Mouse (Mus musculus) kidney, postnatal 14 days (tissue): ENCODE data around the gene Svop.

ENCODE experiments used
- DNase-seq: peaks from one replicate; pipeline ENCODE4 v3.0.0; 2022; ENCODE audit warnings: mixed read lengths

The Svop gene

DNA sequence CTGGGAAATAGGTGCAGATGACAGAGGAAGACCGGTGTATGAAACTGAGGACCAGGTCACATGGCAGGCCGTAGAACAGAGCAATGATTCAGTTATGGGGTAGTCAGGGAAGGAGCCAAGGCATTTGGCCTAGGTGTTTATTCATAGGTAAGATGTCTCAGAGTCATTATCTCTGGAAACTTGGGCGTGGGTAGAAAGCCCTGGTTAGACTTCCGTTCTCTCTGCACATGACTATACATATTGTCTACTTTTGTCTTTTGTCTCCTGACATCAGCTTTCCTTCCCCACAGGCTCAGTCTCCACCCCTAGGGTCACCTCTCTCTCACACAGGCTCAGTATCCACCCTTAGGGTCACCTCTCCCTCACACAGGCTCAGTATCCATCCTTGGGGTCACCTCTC lies 47.6 kb downstream of the Svop start:
- no peak for DNase-seq

DNA sequence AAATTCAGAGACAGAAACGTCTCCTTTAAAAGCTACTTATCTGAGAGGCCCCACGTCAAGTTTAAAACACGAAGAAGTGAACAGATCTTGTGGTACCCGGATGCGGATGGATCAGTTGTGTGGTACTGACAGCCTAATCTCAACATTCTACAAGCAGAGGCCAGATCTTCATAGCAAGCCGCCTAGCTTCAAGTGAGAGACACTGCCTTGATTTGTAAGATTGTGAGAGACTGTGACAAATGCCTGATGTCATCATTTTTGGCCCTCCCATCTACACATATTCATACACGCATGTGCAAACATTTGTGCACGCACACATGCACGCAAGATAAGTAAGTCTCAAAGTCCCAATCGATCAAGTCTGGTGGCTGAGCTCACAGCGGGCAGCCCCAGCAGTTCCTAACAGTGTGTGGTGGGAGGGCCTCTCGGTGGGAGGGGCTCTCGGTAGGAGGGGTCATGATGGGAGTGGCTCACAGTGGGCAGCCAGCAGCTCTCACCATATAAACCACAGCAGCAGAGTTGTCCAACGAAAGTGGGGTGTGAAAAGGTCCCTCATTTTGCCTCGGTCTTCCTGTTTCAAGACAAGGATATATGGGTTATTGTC lies 49.9 kb downstream of the Svop start:
- DNase-seq, result peak; percentile 64

GRCm38 (mm10) chr5:114040911-114041310 lies 50.5 kb downstream of the Svop start:
- no peak for DNase-seq

GRCm38 (mm10) chr5:114040508-114040907 lies 50.9 kb downstream of the Svop start:
- no peak for DNase-seq

DNA sequence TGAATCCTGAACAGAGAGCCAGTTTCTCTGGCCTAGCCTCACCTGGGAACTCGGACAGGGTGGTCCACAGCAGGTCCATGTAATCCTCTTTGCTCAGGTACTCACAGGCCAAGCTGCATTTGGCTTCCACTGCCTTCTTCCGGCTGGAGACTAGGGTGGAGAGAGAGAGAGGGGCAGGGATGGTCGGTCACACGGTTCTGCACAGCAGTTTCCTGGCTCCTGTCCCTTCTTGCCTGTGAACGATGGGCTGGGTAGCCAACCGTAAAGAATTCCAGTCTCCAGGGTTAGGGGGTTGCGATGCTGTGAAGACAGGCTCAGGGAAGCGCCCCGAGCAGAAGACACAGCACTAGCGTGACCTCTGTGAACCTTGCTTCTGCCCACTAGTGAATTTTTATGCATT lies 56.3 kb downstream of the Svop start:
- DNase-seq, result peak; percentile 67

DNA sequence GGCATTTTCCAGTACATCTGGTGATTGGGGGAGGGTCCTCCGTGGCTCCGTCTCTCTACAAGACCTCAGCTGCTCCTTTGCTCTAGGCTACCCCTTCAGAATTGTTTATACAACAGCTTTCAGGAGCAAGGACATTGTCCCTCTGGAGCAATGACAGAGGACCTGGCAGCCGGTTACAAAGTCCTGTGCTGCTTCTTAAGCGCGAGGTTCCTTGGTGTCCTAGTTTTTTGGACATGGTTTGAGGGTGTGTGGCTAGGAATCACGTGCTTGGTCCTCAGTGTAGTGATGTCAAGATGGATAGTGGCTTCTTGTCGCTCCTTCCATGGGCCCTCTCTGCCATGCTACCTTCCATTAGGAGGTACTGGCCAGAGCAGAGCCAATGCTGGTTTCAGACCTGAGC lies 57.0 kb downstream of the Svop start:
- DNase-seq, result no peak

GRCm38 (mm10) chr5:114032161-114032763 lies 59.1 kb downstream of the Svop start:
- DNase-seq, result no peak

GRCm38 (mm10) chr5:114030652-114031051 lies 60.7 kb downstream of the Svop start:
- no peak for DNase-seq

DNA sequence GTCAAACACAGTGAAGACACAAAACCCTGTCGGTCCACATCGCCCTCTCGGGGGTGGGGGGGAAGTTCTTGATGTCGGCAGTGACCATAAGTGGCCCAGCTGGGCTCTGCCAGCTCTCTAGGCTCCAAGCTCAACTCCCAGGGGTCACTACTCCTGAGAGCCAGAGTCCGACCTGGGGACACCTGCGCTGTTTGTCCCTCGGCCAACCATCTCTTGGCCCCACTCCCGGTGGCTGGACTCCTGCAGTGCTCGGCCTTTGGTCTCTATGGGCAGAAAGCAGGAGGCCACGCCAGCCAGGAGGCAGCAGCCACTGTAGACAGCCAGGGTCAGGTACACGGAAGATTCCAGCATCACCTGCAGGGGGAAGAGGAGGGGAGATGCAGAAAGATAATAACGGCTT lies 63.3 kb downstream of the Svop start:
- DNase-seq, result peak; percentile 88

DNA sequence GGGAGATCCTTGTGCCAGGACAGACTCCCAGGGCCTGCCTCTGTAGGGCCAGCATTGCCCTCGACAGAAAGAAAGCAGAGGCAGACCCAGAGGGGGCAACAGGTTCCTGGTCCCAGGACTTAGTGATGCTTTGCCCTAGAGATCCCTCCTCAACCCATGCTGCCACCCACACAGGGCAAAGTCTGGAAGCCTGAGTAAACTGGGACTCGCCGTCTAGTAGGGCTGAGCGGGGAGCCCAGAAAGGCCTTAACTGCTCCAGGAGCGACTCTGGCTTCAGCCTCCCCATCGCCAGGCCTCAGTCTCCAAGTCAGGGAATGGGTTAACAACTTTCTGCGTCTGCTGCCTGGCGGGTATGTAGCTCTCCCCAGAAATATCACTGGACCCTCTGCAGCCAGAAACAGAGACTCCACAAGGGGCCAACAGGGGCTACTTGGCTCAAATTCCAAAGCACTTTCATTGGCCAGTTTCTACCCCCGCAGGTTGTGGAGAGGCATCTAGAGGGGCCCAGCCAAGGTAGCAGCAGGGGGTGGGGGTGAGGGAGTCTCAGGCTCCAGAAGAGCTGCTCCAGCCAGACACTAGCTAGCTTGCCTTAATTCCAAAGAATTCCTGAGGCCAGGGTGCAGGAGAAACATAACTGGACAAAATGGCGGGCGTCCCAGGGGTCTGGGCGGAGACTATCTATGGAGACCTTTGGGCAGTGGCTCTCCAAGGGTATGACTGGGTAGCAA lies 64.0 kb downstream of the Svop start:
- DNase-seq, result no peak

- no peak for DNase-seq
These were observed 66.5 kb downstream of the Svop start for GRCm38 (mm10) chr5:114024885-114025284.

DNA sequence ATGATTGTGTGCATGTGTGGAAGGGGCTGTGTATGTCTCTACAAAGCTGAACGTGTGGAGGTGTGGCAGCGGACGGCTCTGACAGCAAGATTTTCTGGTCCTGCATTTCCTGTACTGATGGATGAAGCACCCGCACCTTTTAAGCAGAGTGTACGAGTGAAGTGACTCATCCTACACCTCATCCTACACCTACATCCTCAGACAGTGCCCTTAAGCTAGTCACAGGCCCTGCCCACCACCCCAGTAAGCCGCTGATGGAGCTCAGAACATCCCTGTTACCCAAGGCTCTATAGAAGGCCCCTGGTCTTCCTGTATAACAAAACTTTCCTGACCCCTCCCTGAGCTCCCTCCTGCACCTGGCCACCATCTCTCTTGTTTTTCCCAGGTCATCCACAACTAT lies 67.0 kb downstream of the Svop start:
- no peak for DNase-seq

DNA sequence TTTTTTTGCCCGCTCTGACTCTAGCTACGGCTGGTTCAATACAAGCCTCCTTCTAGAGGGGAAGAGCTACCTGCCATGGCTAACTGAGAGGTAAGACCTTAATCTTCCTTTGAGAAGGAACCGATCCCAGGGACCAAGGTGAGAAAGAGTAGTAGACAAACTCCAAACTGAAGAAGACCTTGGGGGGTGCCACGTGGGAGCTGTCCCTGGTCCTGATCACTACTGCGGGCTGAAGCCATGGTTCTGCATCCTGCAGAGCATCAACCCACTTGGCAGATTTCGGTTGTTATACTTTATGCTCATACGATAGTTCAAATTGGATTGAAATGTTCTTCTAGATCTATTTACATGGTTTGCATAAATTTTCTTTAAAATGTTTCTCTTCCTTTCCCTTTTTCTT lies 76.2 kb downstream of the Svop start:
- no peak for DNase-seq

DNA sequence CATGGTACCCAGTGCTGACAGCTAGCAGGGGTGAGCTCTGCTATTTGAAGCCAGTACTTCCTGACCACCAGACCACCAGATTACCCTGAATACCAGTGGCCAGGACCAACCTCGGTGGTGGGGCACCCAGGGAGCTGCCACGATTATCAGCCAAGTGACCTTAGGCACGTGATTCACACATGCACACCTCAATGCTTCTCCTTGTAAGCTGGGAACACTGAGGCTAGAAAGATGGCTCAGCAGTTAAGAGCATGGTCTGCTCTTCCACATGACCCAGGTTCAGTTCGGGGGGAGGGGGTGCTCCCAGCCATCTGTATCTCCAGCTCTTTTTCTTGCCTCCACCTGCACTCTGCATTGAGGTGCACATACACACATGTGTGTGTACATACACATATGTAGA lies 82.3 kb downstream of the Svop start:
- DNase-seq, result peak; percentile 64

- no peak for DNase-seq
These were observed 83.5 kb downstream of the Svop start for GRCm38 (mm10) chr5:114007753-114008453.

DNA sequence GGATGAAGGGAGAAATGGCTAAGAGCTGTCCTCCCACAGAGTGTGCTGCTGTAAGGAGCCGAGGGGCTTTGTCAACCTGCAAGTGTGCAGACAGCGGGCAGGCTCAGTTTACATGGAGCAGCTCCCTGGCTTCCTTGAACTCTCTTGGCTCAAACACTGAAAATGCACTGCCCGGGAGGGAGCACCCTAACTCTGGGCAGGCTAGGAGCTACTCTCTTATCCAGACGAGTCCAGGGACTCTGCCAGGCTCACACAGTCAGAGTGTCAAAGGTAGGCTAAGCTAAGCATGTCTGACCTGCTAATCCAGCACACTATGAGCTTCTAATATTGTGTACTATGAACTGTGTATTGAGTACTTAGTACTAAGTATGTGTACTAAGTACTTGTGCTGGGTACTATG lies 84.4 kb downstream of the Svop start:
- no peak for DNase-seq

- no peak for DNase-seq
These were observed 86.3 kb downstream of the Svop start for GRCm38 (mm10) chr5:114005100-114005499.

- no peak for DNase-seq
These were observed 86.8 kb downstream of the Svop start for GRCm38 (mm10) chr5:114004573-114004972.

- peak; percentile 88 for DNase-seq
These were observed 87.8 kb downstream of the Svop start, which contains the start of gene Dao for GRCm38 (mm10) chr5:114003542-114003941. Gene Dao, plus strand, starts transcription at chr5:114003703.

DNA sequence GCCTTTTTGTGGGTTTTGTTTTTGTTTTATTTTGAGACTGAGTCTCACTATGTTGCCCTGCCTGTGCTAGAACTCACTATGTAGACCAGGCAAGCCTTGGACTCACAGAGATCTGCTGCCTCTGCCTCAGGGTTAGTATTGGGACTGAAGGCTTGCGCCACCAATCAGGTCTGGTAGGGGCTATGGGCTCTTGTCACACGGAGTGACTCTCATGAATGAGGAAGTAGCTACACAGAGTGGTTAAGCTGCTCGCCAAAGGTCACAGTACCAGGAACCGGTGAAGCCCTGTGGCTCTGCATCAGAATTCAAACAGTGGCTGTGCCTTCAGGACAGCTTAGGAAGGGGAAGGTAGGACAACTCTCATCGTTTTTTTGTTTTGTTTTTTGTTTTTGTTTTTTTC lies 92.0 kb downstream of the Svop start:
- peak; percentile 53 for DNase-seq

GRCm38 (mm10) chr5:113996458-113996857 lies 94.9 kb downstream of the Svop start:
- peak; percentile 68 for DNase-seq

DNA sequence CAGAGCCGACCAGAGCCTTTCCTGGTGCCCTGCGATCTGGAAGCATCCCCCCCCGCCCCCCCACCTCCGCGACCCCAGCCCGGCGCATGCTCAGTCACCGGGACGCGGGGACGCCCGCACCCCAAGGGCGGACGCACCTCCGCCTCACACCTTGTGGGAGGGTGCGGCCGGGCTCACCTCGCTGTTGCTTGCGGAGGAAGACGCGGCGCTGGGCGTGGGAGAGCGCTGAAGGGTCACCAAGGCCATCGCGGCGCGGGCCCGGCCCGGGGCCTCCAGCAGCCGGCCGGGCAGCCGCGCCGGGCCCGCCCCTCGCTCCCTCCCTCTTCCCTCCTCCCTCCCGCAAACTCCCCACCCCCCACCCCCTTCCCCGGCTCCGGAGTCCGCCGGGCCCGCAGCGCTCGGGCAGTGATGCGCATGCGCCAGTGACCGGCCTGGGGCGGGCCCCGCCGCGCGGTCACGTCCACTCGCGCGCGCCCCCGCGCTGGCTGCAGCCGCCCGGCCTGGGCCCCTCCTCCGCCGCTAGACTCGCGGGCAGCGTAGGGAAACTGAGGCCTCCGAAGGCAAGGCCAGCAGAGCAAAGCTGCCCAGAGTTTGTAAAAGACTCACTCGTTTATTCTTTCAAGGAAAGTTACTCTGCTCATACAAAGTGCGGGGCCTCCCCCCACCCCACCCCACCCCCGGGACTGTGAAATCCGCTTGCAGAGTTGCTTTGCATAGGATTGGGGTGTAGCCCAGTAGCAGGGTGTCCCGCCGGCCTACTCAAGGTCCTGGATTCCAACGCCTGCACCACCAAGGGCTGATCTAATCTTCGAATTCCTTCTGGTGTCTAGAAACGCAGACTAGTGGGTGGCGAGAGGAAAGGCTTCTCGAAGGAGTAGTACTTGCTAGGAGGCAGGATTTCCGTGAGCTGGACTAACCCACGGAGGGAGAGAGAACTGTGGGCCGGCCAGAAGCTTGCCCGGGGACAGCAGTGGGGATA lies 97.6 kb downstream of the Svop start, which contains the start of gene Ssh1:
Gene Ssh1 (minus strand): TSS at position 408 of the 979 bp plus-strand sequence.
- peak; percentile 96 for DNase-seq
